In the genomic region with DNA sequence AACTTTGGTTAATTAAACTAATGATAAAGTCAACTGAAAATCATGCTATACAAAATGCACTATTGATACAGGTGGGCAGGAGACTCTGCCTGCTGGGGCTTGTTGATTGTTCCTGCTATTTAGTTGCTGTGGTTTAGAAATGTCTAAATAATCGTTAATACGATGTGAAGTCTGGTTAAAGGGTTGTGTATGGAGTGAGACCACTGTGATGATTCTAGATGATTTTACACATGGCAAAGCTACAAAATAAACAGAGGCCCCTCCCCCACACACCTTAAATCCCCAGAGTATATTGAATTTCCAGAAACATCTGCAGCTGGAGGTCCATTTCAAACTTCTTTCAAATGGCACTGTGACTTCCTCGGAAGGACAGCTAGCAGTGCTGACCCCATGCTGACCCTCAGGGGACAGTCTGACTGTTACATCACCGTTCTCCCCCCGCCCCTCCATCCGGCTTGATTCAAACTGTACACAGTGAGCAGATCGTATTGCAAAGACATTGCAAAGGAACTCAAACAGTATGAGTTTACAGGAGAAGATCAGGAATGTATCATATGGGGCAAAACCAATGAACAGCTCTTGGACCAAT, we compare ENCODE assay signal across 17 mouse cellular contexts. TPM values are rescaled to one million over a fixed set of nuclear protein-coding genes. Genes with fewer than 3 reads are reported as not detected.
DNase-seq lines count a peak whose midpoint lies in the region; ATAC-seq lines count a peak whose summit lies in the region.
"Had no signal": no experiment of that assay in that cellular context is flagged by ENCODE, and none has a peak within 500 bp of the region (broad histone marks: within the 10 kb centered on the region; RNA-seq: fewer than 3 reads in every experiment).

No protein-coding gene starts in this region.

- no peak overlapping the region for H3K4me2 ChIP-seq in kidney, embryonic 15.5 days
- no peak overlapping the region for H3K4me2 ChIP-seq in limb, embryonic 12.5 days
- H3K4me2 ChIP-seq in midbrain, embryonic 15.5 days = no peak overlapping the region

- no peaks in the 10 kb centered on the region for H3K9me3 ChIP-seq in kidney, embryonic 15.5 days (replicated peaks)
- H3K9me3 ChIP-seq in limb, embryonic 12.5 days = no peaks in the 10 kb centered on the region
- no peaks in the 10 kb centered on the region for H3K9me3 ChIP-seq in midbrain, embryonic 15.5 days

- no peak for DNase-seq in kidney, adult 9 months
- peak; percentile 48 for DNase-seq in lung, postnatal 10 days
- no peak for DNase-seq in lung, postnatal 14 days
- DNase-seq in embryo, embryonic 9.5 days (ENCODE audit: extremely low spot score) = peak; percentile 40
- no peak for DNase-seq in layer of hippocampus, postnatal 14 days (ENCODE audit: low spot score in 2 of 2)
- DNase-seq: cerebellum, adult 9-10 months; forebrain, postnatal 0 days; midbrain, embryonic 14.5 days; right cerebral cortex, postnatal 14 days; thymus, postnatal 25 days had no signal

- no peak overlapping the region for H3K27ac ChIP-seq in kidney, embryonic 15.5 days
- peak overlapping the region; percentile 59 for H3K27ac ChIP-seq in limb, embryonic 12.5 days
- H3K27ac ChIP-seq in midbrain, embryonic 15.5 days = no peak overlapping the region
- H3K27ac ChIP-seq: stomach, postnatal 0 days had no signal

- WGBS in kidney, embryonic 15.5 days = 16% methylated on average over 7 of the region's 7 CpGs
- 44% methylated on average over 7 of the region's 7 CpGs for WGBS in limb, embryonic 12.5 days
- 76% methylated on average over 7 of the region's 7 CpGs for WGBS in midbrain, embryonic 15.5 days

- H3K4me3 ChIP-seq in kidney, embryonic 15.5 days (replicated peaks) = no peak overlapping the region
- H3K4me3 ChIP-seq in limb, embryonic 12.5 days (replicated peaks) = no peak overlapping the region
- H3K4me3 ChIP-seq in midbrain, embryonic 15.5 days = no peak overlapping the region

- peak; percentile 69 for ATAC-seq in kidney, embryonic 15.5 days (replicated peaks; ENCODE audit: low FRiP score)
- ATAC-seq in limb, embryonic 12.5 days (ENCODE audit: insufficient number of reproducible peaks, insufficient read depth, low FRiP score, low TSS enrichment, low read depth) = peak; percentile 56; the same call in 1 of the 2 replicates
- no peak for ATAC-seq in midbrain, embryonic 15.5 days (replicated peaks)
- ATAC-seq: forebrain, postnatal 0 days; inflammation-experienced regulatory T-cells, adult 6 months; Patski had no signal

- no peaks in the 10 kb centered on the region for H3K36me3 ChIP-seq in kidney, embryonic 15.5 days
- no peaks in the 10 kb centered on the region for H3K36me3 ChIP-seq in limb, embryonic 12.5 days
- H3K36me3 ChIP-seq in midbrain, embryonic 15.5 days (replicated peaks) = no peaks in the 10 kb centered on the region

- no peaks in the 10 kb centered on the region for H3K27me3 ChIP-seq in kidney, embryonic 15.5 days
- peaks cover 6% of the 10 kb centered on the region; the same call in 1 of the 2 replicates for H3K27me3 ChIP-seq in limb, embryonic 12.5 days
- no peaks in the 10 kb centered on the region for H3K27me3 ChIP-seq in midbrain, embryonic 15.5 days (replicated peaks)

- H3K9ac ChIP-seq in kidney, embryonic 15.5 days = no peak overlapping the region
- no peak overlapping the region for H3K9ac ChIP-seq in limb, embryonic 12.5 days (replicated peaks)
- no peak overlapping the region for H3K9ac ChIP-seq in midbrain, embryonic 15.5 days
- H3K9ac ChIP-seq: forebrain, postnatal 0 days had no signal

- H3K4me1 ChIP-seq in kidney, embryonic 15.5 days = peaks cover 8% of the 10 kb centered on the region
- peaks cover 26% of the 10 kb centered on the region for H3K4me1 ChIP-seq in limb, embryonic 12.5 days (replicated peaks)
- H3K4me1 ChIP-seq in midbrain, embryonic 15.5 days = no peaks in the 10 kb centered on the region

RNA-seq across cellular contexts. Expression of a gene that starts 48.4 kb away (rescaled TPM):
- polyA plus RNA-seq in kidney, embryonic 15.5 days (2015; fragmentation: Nextera tagmentation; extraction: Ambion mirVana) = 175 and 225 TPM in 2 replicates
- polyA plus RNA-seq in limb, embryonic 12.5 days (2016; fragmentation: Nextera tagmentation; extraction: Ambion mirVana) = 307 and 308 TPM in 2 replicates
- total RNA-seq in layer of hippocampus, postnatal 14 days (2021) = 1 to 10 TPM; 4.7 to 5.0 TPM
- polyA plus RNA-seq in midbrain, embryonic 15.5 days (2015; fragmentation: Nextera tagmentation; extraction: Ambion mirVana) = 32.0 and 46.6 TPM in 2 replicates
- total RNA-seq: hematopoietic stem cell, adult 5-6 weeks had no signal

Comparison
In these comparisons a context has a peak if more than half of its experiments do, and no peak if none do; other contexts are left out.
1. DNase-seq: peak in lung, postnatal 10 days (single experiment) and embryo, embryonic 9.5 days (single experiment); none in kidney, adult 9 months (single experiment), lung, postnatal 14 days (single experiment) and layer of hippocampus, postnatal 14 days (0 of 2).